Mouse (Mus musculus): Measurements from ENCODE around the gene Alox15. TPM values are rescaled to one million over a fixed set of nuclear protein-coding genes. Genes with fewer than 3 reads are reported as not detected.

The Alox15 gene
- polyA plus RNA-seq, 1 experiment from 2014 or later = not detected

DNA sequence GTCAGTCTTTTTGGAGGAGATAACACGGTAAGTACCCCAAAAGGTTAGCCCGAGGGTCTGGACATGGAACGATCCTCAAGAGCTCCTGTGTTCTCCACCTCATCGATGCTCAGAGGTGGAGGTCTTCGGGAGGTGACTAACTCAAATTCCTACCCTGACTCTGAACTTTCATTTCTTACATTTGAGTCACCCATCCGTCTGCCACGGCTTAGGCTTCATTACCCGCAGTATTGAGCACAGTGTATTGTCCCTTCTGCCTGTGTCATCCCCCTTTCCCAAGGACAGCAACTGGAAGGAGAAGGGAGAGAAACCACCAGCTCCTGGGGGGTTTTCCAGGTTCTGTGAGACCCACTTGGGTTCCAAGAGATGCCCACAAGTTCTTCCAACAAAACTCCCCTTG lies 27.1 kb downstream of the Alox15 start:
- H3K36me3 ChIP-seq (ENCODE audit: control insufficient read depth, insufficient read depth, low read length) = no peaks in the 10 kb centered on the region
- DNase-seq (ENCODE audit: low spot score) (no peak), ATAC-seq (ENCODE audit: insufficient read depth, low FRiP score, low TSS enrichment) (no peak)
- H3K4me2 ChIP-seq (ENCODE audit: low read depth) = no peak overlapping the region
- H3K4me1 ChIP-seq (ENCODE audit: control insufficient read depth, insufficient read depth, low read length) = no peaks in the 10 kb centered on the region
- H3K27ac ChIP-seq (ENCODE audit: low read depth, low read length) = no peak overlapping the region
- no peaks in the 10 kb centered on the region for H3K9me3 ChIP-seq (ENCODE audit: control insufficient read depth, low read length)
- WGBS = 92% methylated on average over 8 of the region's 8 CpGs
- H3K27me3 ChIP-seq (ENCODE audit: control insufficient read depth, insufficient read depth, low read length) = peaks cover 21% of the 10 kb centered on the region
- H3K9ac ChIP-seq (ENCODE audit: low read length) = no peak overlapping the region
- H3K4me3 ChIP-seq (ENCODE audit: low read depth, low read length) = no peak overlapping the region

DNA sequence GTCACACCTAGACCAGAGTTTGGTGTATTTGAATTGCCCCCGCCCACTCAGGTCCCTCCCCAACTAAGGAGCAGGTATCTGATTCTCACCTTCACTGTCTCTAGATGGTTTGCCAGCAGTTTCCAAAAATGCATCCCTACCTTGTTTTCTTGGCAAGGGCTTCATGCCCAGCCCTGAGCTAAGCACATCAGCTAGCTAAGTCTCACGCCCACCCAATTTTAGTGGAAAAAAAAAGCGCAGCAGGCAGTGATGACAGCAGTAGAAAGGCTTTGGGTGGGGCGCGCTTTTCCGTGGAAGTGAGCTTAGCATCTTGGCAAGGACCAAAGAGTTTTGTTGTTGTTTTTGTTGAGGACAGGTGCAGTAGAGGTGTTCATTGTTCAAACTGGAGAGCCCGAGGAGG lies 29.3 kb downstream of the Alox15 start, which contains the start of gene Alox12e:
TSS of gene Alox12e (minus strand) at position 101 of the 400 bp plus-strand sequence.
- Histone ChIP-seq H3K36me3 (ENCODE audit: control insufficient read depth, insufficient read depth, low read length) (no peaks in the 10 kb centered on the region), H3K9ac (ENCODE audit: low read length) (no peak within 1 kb of the TSS), H3K27me3 (ENCODE audit: control insufficient read depth, insufficient read depth, low read length) (peaks cover 25% of the 10 kb centered on the region), H3K4me1 (ENCODE audit: control insufficient read depth, insufficient read depth, low read length) (no peaks in the 10 kb centered on the region), H3K4me2 (ENCODE audit: low read depth) (no peak within 1 kb of the TSS), H3K27ac (ENCODE audit: low read depth, low read length) (no peak within 1 kb of the TSS), H3K4me3 (ENCODE audit: low read depth, low read length) (no peak within 1 kb of the TSS), H3K9me3 (ENCODE audit: control insufficient read depth, low read length) (no peaks in the 10 kb centered on the region)
- no peak for ATAC-seq (ENCODE audit: insufficient read depth, low FRiP score, low TSS enrichment)
- WGBS = 33% methylated on average over 7 of the region's 7 CpGs
- no peak for DNase-seq (ENCODE audit: low spot score)

DNA sequence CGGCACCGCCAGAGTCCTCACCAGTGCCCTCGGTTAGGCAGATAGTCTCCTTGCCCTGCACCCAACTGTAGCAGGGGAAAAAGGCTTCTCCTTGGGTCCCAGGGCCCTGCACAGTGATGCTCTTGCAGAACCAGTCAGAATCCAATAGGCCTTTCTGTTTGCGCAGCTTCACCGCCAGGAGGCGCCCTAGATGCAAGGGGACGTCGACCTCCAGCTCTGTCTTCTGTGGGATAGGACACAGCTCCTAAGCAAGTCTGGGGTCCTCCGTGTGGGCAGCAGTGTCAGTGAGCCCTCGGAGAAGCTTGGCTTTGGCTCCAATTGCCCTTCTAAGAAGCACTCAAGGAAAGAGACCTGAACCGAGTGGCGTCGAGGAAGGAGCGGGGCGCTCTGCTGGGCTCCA lies 30.2 kb downstream of the Alox15 start:
- ATAC-seq (ENCODE audit: insufficient read depth, low FRiP score, low TSS enrichment) = no peak
- no peak overlapping the region for H3K9ac ChIP-seq (ENCODE audit: low read length)

DNA sequence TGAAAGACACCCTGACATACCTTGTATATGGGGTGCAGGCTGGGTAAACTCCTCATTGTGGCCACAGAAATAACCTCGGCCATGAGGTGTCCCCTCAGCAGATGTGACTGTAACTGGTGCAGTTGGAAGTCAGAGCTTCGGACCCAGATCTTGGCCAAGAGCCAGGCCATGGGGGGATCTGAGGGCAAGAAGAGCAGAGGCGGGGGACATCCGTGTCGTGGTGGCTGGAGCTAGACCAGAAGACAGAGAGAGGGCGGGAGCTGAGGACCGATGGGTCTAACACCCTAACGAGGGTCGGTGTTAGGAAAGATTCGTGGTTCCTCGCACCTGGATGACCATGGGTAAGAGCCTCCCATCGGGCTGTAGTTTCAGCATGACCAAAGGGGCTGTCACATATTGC lies 32.2 kb downstream of the Alox15 start:
- Histone ChIP-seq H3K9me3 (ENCODE audit: control insufficient read depth, low read length) (no peaks in the 10 kb centered on the region), H3K9ac (ENCODE audit: low read length) (no peak overlapping the region), H3K27ac (ENCODE audit: low read depth, low read length) (no peak overlapping the region), H3K4me2 (ENCODE audit: low read depth) (no peak overlapping the region), H3K4me1 (ENCODE audit: control insufficient read depth, insufficient read depth, low read length) (no peaks in the 10 kb centered on the region), H3K36me3 (ENCODE audit: control insufficient read depth, insufficient read depth, low read length) (no peaks in the 10 kb centered on the region), H3K27me3 (ENCODE audit: control insufficient read depth, insufficient read depth, low read length) (peaks cover 25% of the 10 kb centered on the region), H3K4me3 (ENCODE audit: low read depth, low read length) (no peak overlapping the region)
- DNase-seq (ENCODE audit: low spot score) = no peak
- 82% methylated on average over 12 of the region's 12 CpGs for WGBS
- no peak for ATAC-seq (ENCODE audit: insufficient read depth, low FRiP score, low TSS enrichment)

More for the DNA sequence above, 30.2 kb downstream of the Alox15 start:
- Histone ChIP-seq H3K4me2 (ENCODE audit: low read depth) (no peak overlapping the region), H3K27me3 (ENCODE audit: control insufficient read depth, insufficient read depth, low read length) (peaks cover 25% of the 10 kb centered on the region), H3K36me3 (ENCODE audit: control insufficient read depth, insufficient read depth, low read length) (no peaks in the 10 kb centered on the region), H3K9me3 (ENCODE audit: control insufficient read depth, low read length) (no peaks in the 10 kb centered on the region), H3K4me1 (ENCODE audit: control insufficient read depth, insufficient read depth, low read length) (no peaks in the 10 kb centered on the region), H3K27ac (ENCODE audit: low read depth, low read length) (no peak overlapping the region), H3K4me3 (ENCODE audit: low read depth, low read length) (no peak overlapping the region)
- peak; percentile 59 for DNase-seq (ENCODE audit: low spot score)
- 2% methylated on average over 15 of the region's 15 CpGs for WGBS

DNA sequence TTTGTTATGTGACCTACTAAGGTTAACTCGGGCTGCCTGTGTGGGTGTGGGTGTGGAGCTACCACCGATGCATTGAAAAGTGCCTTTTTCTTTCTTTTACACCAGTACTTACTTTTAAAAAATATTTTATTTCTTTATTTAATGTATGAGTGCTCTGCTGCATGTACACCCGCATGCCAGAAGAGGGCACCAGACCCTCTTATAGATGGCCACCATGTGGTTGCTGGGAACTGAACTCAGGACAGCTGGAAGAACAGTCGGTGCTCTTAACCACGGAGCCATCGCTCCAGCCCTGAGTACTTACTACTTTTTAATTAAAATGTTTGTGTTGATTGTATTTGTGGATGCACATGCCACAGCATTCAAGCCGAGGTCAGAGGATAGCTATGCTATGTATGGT lies 38.0 kb downstream of the Alox15 start:
- no peak overlapping the region for H3K9ac ChIP-seq (ENCODE audit: low read length)
- 48% methylated on average over 7 of the region's 7 CpGs for WGBS
- no peak overlapping the region for H3K27ac ChIP-seq (ENCODE audit: low read depth, low read length)
- no peaks in the 10 kb centered on the region for H3K4me1 ChIP-seq (ENCODE audit: control insufficient read depth, insufficient read depth, low read length)
- no peaks in the 10 kb centered on the region for H3K9me3 ChIP-seq (ENCODE audit: control insufficient read depth, low read length)
- H3K27me3 ChIP-seq (ENCODE audit: control insufficient read depth, insufficient read depth, low read length) = no peaks in the 10 kb centered on the region
- no peaks in the 10 kb centered on the region for H3K36me3 ChIP-seq (ENCODE audit: control insufficient read depth, insufficient read depth, low read length)
- DNase-seq (ENCODE audit: low spot score) (no peak), ATAC-seq (ENCODE audit: insufficient read depth, low FRiP score, low TSS enrichment) (no peak)
- no peak overlapping the region for H3K4me2 ChIP-seq (ENCODE audit: low read depth)
- H3K4me3 ChIP-seq (ENCODE audit: low read depth, low read length) = no peak overlapping the region

GRCm38 (mm10) chr11:70309341-70309740 lies 42.5 kb downstream of the Alox15 start:
- Histone ChIP-seq H3K4me2 (ENCODE audit: low read depth) (no peak overlapping the region), H3K36me3 (ENCODE audit: control insufficient read depth, insufficient read depth, low read length) (no peaks in the 10 kb centered on the region), H3K4me3 (ENCODE audit: low read depth, low read length) (no peak overlapping the region), H3K27me3 (ENCODE audit: control insufficient read depth, insufficient read depth, low read length) (no peaks in the 10 kb centered on the region), H3K27ac (ENCODE audit: low read depth, low read length) (no peak overlapping the region), H3K4me1 (ENCODE audit: control insufficient read depth, insufficient read depth, low read length) (no peaks in the 10 kb centered on the region), H3K9ac (ENCODE audit: low read length) (no peak overlapping the region), H3K9me3 (ENCODE audit: control insufficient read depth, low read length) (no peaks in the 10 kb centered on the region)
- WGBS = 32% methylated on average over 9 of the region's 9 CpGs
- peak; percentile 29 for DNase-seq (ENCODE audit: low spot score)
- ATAC-seq (ENCODE audit: insufficient read depth, low FRiP score, low TSS enrichment) = no peak

DNA sequence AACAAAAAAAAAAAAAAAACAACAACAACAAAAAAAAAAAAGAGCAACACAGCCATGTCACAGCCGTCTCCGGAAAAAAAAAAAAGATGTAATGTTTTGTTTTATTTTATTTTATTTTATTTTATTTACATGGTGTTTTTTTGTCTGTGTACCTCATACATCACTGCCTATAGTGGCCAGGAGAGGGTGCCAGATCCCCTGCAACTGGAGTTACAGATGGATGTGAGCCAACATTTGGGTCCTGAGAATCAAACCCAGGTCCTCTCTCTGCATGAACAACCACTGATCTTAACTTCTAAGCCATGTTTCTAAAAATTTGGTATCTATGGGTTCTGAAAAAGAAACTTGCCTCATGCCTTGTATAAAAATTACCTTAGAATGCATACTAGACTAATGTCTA lies 43.5 kb downstream of the Alox15 start:
- Histone ChIP-seq H3K4me1 (ENCODE audit: control insufficient read depth, insufficient read depth, low read length) (no peaks in the 10 kb centered on the region), H3K9ac (ENCODE audit: low read length) (no peak overlapping the region), H3K36me3 (ENCODE audit: control insufficient read depth, insufficient read depth, low read length) (no peaks in the 10 kb centered on the region), H3K27me3 (ENCODE audit: control insufficient read depth, insufficient read depth, low read length) (no peaks in the 10 kb centered on the region), H3K27ac (ENCODE audit: low read depth, low read length) (no peak overlapping the region), H3K4me3 (ENCODE audit: low read depth, low read length) (no peak overlapping the region), H3K4me2 (ENCODE audit: low read depth) (no peak overlapping the region), H3K9me3 (ENCODE audit: control insufficient read depth, low read length) (no peaks in the 10 kb centered on the region)
- DNase-seq (ENCODE audit: low spot score) (no peak), ATAC-seq (ENCODE audit: insufficient read depth, low FRiP score, low TSS enrichment) (no peak)
- WGBS = 92% methylated on average over 2 of the region's 2 CpGs

DNA sequence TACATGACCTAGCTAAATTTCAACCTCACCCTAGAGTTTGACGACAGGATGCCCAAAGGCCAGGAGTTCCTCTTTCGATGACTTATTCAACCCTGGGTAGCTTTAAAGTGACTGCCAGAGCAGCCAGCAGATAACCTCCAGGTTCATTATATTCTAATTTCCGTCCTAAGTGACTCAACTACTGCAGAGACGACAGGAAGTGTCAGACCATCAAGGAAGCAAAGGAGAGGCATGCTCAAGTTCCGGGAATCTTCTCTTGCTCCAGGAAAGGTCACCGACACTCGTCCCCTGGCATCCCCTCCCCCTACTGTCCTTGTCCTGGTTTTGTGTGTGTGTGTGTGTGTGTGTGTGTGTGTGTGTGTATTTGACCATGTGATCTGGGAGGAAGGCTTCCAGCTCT lies 45.7 kb downstream of the Alox15 start:
- no peak for DNase-seq (ENCODE audit: low spot score)
- 58% methylated on average over 7 of the region's 7 CpGs for WGBS

DNA sequence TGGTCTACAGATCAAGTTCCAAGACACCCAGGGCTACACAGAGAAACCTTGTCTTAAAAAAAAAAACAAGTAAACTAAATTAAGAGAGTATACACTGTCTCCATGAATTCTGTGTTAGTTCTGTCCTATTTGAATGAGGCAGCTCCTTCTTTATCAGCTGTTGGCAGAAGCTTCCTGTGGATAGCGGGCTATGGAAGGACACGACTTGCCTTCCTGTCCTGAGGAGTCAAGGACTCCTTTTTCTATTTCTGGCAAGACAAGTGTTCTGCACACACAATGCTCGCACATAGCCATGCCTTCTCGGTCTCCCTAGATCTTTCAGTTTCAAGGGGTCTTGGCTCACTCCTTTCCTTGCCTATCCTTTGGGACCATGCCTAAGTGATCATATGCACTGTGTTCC lies 49.5 kb downstream of the Alox15 start:
- Histone ChIP-seq H3K4me2 (ENCODE audit: low read depth) (no peak overlapping the region), H3K27ac (ENCODE audit: low read depth, low read length) (no peak overlapping the region), H3K36me3 (ENCODE audit: control insufficient read depth, insufficient read depth, low read length) (no peaks in the 10 kb centered on the region), H3K9me3 (ENCODE audit: control insufficient read depth, low read length) (no peaks in the 10 kb centered on the region), H3K4me1 (ENCODE audit: control insufficient read depth, insufficient read depth, low read length) (no peaks in the 10 kb centered on the region), H3K4me3 (ENCODE audit: low read depth, low read length) (no peak overlapping the region), H3K9ac (ENCODE audit: low read length) (no peak overlapping the region), H3K27me3 (ENCODE audit: control insufficient read depth, insufficient read depth, low read length) (no peaks in the 10 kb centered on the region)
- ATAC-seq (ENCODE audit: insufficient read depth, low FRiP score, low TSS enrichment) (no peak), DNase-seq (ENCODE audit: low spot score) (no peak)
- WGBS = 86% methylated on average over 4 of the region's 4 CpGs

More for the DNA sequence above, 45.7 kb downstream of the Alox15 start:
- H3K27ac ChIP-seq (ENCODE audit: low read depth, low read length) = no peak overlapping the region
- H3K4me2 ChIP-seq (ENCODE audit: low read depth) = no peak overlapping the region
- H3K4me3 ChIP-seq (ENCODE audit: low read depth, low read length) = no peak overlapping the region
- no peaks in the 10 kb centered on the region for H3K27me3 ChIP-seq (ENCODE audit: control insufficient read depth, insufficient read depth, low read length)
- ATAC-seq (ENCODE audit: insufficient read depth, low FRiP score, low TSS enrichment) = no peak
- no peak overlapping the region for H3K9ac ChIP-seq (ENCODE audit: low read length)
- H3K9me3 ChIP-seq (ENCODE audit: control insufficient read depth, low read length) = no peaks in the 10 kb centered on the region
- H3K4me1 ChIP-seq (ENCODE audit: control insufficient read depth, insufficient read depth, low read length) = no peaks in the 10 kb centered on the region
- no peaks in the 10 kb centered on the region for H3K36me3 ChIP-seq (ENCODE audit: control insufficient read depth, insufficient read depth, low read length)
